Mouse (Mus musculus): ENCODE results near the gene Nxph3.

- no peak for TF ChIP-seq CTCF (IDR thresholded peaks at IDR 0.05; ENCODE audit: low read depth)
- TF ChIP-seq EP300 (optimal IDR thresholded peaks at IDR 0.05): no peak
These were observed 6.6 kb downstream of the Nxph3 start for GRCm38 (mm10) chr11:95507785-95508184.

All from stomach, postnatal 0 days (tissue).